Mouse (Mus musculus) lung, adult 18-20 months (tissue): ENCODE results near the gene Pdxp.
A peak's percentile ranks its signal among the peaks of the same experiment; 100 is the strongest.

Source experiments
- DNase-seq, 2 experiments: peaks; one replicate each; pipeline ENCODE4 v3.0.0; 2022; ENCODE audit warnings: mixed read lengths in 2 of 2

The Pdxp gene

GRCm38 (mm10) chr15:78928539-78928938 lies 14.8 kb downstream of the Pdxp start:
- DNase-seq, result no peak

GRCm38 (mm10) chr15:78930192-78930706 lies 16.5 kb downstream of the Pdxp start:
- no peak for DNase-seq

- DNase-seq, result no peak
Observed at GRCm38 (mm10) chr15:78930801-78931426, 17.2 kb downstream of the Pdxp start.

- DNase-seq, result peak; percentile 56 to 60
Observed at GRCm38 (mm10) chr15:78931577-78931976, 17.9 kb downstream of the Pdxp start.

GRCm38 (mm10) chr15:78934784-78935320 lies 21.1 kb downstream of the Pdxp start, which contains the start of gene Nol12:
Gene Nol12 (plus strand): TSS chr15:78934933.
- peak; percentile 84 to 85 for DNase-seq

- no peak for DNase-seq
Observed at GRCm38 (mm10) chr15:78936403-78936802, 22.7 kb downstream of the Pdxp start.

GRCm38 (mm10) chr15:78937311-78937710 lies 23.6 kb downstream of the Pdxp start:
- no peak for DNase-seq

GRCm38 (mm10) chr15:78937963-78938362 lies 24.2 kb downstream of the Pdxp start:
- DNase-seq, result no peak

GRCm38 (mm10) chr15:78940325-78940724 lies 26.6 kb downstream of the Pdxp start:
- no peak for DNase-seq

- peak; percentile 76 to 79 for DNase-seq
Observed at GRCm38 (mm10) chr15:78942663-78943062, 28.9 kb downstream of the Pdxp start.

- no peak for DNase-seq
Observed at GRCm38 (mm10) chr15:78946232-78946631, 32.5 kb downstream of the Pdxp start.

GRCm38 (mm10) chr15:78947657-78948056 lies 33.9 kb downstream of the Pdxp start, which contains the start of gene Triobp:
Gene Triobp (plus strand): TSS chr15:78947724.
- peak; percentile 90 to 93 for DNase-seq

- DNase-seq, result no peak
Observed at GRCm38 (mm10) chr15:78948152-78948725, 34.5 kb downstream of the Pdxp start.

GRCm38 (mm10) chr15:78948883-78949282 lies 35.2 kb downstream of the Pdxp start:
- DNase-seq, result no peak

GRCm38 (mm10) chr15:78955663-78956062 lies 41.9 kb downstream of the Pdxp start:
- no peak for DNase-seq

GRCm38 (mm10) chr15:78956351-78956750 lies 42.6 kb downstream of the Pdxp start:
- DNase-seq, result no peak

- no peak for DNase-seq
Observed at GRCm38 (mm10) chr15:78957021-78957420, 43.3 kb downstream of the Pdxp start.

GRCm38 (mm10) chr15:78959537-78959936 lies 45.8 kb downstream of the Pdxp start:
- DNase-seq, result no peak

- peak; percentile 61 to 64 for DNase-seq
Observed at GRCm38 (mm10) chr15:78960088-78960487, 46.4 kb downstream of the Pdxp start.

GRCm38 (mm10) chr15:78962885-78963284 lies 49.2 kb downstream of the Pdxp start:
- peak; percentile 74 to 81 for DNase-seq
